Mouse (Mus musculus) right cerebral cortex, postnatal 4 days (tissue): ENCODE data around the gene Il10rb.

ENCODE experiments used
- DNase-seq: peaks from one replicate; pipeline ENCODE4 v3.0.0-alpha.2; 2022

The Il10rb gene

DNA sequence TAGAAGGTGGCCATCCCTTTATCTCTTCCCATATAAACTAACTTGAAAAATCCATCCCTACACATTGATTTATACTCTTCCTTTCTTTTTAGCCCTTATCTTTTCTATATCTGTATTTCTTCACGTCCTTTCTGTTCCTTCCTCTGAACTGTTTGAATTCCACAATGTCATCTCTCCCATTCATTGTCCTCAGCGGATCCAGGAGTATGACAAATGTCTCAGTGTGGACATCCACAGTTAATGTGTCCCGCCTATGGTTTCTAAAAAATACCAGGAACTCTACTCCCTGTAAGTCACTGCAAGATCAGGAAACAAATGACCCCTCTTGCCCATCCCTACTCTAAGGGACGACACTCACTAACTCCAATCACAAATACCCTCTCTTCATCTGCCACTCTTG lies 21.7 kb upstream of the Il10rb start:
- DNase-seq = no peak

DNA sequence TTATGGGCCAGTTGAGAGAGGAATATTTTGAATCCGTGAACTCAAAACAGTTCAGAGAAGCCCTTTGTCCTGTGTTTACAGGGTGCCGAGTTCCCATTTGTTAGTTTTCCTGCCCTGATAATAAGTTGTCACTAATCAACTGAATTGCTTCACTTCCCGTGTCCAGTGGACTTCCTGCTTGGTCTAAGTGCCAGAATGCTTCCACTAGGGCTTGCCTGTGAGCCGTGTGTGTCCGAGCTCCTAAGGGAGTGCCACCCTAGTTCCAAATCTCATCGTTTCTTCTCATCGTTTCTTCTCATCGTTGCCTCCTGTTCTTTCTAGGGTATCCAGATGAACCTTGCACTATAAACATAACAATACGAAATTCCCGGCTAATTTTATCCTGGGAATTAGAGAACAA lies 20.3 kb upstream of the Il10rb start:
- DNase-seq = no peak

GRCm38 (mm10) chr16:91386419-91387120 lies 19.4 kb upstream of the Il10rb start:
- DNase-seq = no peak

- no peak for DNase-seq
Measured at GRCm38 (mm10) chr16:91387121-91387486, 18.9 kb upstream of the Il10rb start.

GRCm38 (mm10) chr16:91390100-91390499 lies 15.9 kb upstream of the Il10rb start:
- no peak for DNase-seq

GRCm38 (mm10) chr16:91391421-91391820 lies 14.5 kb upstream of the Il10rb start, which contains the start of gene Gm21970:
Gene Gm21970, plus strand, starts transcription at chr16:91391721.
- DNase-seq = no peak

GRCm38 (mm10) chr16:91394826-91395410 lies 11.0 kb upstream of the Il10rb start:
- DNase-seq = no peak

DNA sequence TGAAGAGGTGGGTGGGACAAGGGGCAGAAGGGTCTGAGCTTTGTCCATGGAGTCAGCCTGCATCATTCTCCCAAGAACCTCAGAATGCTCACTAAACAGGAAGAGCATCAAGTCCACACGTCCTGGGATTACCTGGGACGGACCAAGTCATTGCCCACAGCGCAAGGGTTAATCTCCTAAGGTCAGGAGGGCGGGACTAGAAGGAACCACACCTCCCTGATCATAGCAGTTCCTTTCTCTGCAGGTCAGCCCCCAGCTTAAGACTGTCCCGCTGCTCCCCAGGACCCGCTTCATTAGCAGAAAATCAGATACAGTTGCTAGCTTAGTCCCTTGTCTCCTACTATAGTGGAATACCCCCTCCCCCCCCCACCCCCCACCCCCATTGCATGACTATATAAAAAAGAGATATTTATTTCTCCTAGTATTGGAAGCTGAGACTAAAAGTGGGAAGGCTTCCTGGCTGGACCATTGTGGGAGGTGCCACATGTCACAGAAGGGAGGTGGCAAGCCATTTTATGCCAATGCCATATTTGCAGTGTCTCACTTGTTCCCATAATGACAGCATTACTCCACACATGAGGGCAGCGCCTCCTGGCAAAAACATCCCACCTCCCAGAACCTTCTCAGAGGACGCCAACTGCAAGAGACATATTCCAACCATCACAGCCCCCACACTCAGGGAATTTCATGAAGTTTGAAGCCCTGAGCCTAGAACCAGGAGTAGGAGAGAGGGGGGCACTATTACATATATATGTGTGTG lies 10.2 kb upstream of the Il10rb start:
- no peak for DNase-seq

DNA sequence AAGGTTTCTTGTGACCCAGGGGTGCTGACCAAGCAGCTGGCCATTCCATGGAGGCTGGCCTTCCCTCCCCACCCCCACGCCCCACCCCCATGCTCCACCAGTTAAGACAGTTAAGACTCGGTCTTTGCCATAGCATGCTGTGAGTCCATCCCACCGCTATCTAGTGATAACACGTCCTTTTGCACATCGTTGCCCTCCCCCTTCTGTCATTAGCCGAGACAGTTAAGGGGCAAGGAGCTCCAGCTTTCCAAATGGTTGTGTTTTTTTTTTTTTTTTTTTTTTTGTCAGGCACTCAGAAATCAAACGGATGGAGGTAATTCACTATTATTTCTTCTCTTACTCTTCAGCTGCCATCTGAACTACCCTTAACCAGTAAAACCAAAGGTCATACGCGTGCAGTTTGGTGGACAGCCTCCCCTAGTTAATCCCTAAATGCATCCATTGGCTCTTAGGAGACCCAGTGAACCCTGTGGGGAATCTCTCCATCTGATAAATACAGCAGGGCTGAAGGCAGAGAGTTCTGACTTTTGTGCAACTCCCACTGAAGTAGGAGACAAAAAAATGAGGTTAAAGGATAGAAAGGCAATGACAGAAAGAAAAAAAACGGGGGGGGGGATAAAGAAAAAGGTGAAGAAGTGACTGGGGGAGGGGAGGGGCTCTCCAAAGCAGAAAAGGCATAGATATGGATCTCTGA lies 9.0 kb upstream of the Il10rb start:
- DNase-seq = no peak

DNA sequence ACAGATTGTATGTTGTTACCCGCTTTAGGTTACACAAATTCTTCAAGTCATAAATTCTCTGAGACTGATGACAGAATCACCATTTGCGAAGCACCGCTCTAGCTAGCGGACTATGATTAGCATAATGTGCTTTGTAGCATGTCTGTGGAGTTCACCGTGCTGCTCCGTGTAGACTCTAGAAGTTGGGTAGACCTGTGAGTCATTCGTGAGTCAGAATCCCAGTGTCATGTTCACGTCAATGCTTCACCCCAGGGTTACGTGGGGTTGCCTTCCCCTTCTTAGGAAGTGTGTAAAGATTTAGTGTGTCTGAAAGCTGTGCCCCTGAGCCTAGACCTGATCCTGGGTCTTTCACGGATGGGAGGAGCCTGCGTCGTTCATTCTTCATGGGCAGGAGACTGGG lies 7.9 kb upstream of the Il10rb start:
- no peak for DNase-seq

- DNase-seq = no peak
Measured at GRCm38 (mm10) chr16:91398944-91399343, 7.0 kb upstream of the Il10rb start.

DNA sequence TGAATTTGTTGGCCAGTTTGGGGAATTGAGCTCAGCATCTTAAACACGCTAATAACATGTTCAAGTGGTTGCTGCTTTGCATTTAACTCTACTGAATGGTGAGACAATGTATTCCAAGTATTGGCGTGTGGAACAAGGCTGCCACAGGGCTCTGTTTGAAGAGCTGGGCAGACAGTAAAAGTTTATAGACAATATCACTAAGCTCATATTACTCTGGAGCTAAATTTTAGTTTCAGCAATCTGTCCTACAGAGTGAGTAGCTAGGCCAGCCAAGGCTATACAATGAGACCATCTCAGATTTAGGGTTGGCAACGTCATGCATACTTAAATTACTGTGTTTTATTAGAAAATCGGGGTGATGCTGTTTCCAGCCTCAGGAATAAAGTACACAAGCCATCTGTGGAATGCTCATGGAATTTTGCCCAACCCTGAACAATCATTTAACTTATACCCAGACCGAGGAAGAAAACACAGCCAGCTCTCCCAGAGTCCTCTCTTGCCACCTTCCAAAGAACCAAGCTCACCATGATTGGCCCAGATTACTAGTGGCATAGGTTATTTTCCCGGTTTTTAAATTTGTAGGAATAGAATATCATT lies 4.3 kb upstream of the Il10rb start:
- no peak for DNase-seq

DNA sequence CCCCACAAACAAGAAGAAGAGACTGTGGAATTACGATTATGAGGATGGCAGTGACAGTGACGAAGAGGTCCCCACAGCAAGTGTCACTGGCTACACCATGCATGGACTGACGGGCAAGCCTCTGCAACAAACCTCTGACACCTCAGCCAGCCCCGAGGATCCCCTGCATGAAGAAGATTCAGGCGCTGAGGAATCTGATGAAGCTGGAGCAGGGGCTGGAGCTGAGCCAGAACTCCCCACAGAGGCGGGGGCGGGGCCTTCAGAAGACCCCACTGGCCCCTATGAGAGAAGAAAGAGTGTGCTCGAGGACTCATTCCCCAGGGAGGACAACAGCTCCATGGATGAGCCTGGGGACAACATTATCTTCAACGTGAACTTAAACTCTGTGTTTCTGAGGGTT lies 2.2 kb upstream of the Il10rb start:
- DNase-seq = no peak

- no peak for DNase-seq
Measured at GRCm38 (mm10) chr16:91404187-91404586, 1.8 kb upstream of the Il10rb start.

DNA sequence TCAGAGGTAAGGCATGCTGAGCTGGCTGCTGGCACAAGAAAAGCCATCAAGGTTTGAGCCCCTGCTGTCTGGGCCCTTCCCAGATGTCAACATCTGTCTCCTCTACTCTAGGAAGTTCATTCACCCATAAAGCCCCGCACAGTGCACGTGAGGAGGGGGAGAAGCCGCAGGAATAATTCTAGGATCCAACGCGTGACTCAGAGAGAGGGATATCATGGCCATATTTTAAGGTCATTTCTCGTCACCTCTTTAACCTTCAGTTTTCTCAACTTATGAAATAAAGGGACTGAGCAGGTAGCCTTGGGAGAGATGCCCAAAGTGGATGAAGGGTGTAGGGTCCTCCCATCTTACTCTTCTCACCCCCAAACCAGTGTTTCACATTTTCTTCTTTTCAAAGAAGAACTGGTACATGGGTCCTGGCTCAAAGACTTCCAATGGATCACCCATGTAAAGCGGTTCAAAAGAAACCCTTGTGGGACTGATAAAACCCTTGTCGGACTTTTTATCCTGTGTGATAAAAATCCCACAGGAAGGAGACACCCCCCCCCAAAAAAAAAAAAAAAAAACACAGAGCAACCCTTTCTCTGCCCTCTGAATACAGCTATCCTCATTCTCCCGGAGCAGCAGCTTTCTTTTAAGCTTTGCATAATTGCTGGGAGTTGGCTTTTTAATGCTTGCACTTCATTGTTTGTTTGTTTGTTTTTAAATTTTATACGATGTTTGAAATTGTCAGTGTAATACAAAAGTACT lies 961 bp upstream of the Il10rb start:
- no peak for DNase-seq

- peak; percentile 25 for DNase-seq
Measured at GRCm38 (mm10) chr16:91406585-91407220, 739 bp downstream of the Il10rb start.

DNA sequence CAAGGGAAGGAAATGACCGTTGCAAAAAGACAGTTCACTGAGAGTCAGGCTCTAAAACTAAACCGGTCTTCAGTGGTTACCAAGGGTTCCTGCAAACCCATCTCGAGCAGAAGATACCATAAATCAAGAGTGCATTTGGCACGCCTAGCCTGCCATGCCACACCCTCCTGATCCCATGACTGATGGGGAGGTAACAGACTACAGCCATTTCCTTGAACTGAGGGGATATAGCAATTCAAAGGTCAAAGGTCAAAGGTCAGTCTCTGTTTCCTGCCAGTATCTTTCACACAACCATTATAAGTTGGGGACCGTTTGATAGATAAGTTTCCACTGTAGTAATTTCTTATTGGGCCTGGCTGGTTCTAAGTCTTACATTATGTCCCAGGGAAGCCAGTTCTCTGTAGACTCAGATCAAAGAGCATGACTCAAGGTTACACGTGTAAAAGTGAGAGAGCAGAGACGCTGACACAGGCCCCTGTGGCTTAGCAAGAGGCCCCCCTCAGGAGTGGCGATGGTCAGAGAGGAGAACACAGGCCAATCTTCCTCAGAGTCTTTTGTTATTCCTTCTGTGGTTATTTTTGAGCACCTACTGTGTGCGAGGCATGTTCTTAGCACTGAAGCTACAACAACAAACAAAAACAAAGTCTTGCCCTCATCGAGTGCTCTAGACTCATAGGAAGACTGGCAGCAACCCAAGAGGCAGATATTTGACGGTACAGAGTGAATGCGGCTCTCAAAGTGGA lies 7.3 kb downstream of the Il10rb start:
- no peak for DNase-seq

DNA sequence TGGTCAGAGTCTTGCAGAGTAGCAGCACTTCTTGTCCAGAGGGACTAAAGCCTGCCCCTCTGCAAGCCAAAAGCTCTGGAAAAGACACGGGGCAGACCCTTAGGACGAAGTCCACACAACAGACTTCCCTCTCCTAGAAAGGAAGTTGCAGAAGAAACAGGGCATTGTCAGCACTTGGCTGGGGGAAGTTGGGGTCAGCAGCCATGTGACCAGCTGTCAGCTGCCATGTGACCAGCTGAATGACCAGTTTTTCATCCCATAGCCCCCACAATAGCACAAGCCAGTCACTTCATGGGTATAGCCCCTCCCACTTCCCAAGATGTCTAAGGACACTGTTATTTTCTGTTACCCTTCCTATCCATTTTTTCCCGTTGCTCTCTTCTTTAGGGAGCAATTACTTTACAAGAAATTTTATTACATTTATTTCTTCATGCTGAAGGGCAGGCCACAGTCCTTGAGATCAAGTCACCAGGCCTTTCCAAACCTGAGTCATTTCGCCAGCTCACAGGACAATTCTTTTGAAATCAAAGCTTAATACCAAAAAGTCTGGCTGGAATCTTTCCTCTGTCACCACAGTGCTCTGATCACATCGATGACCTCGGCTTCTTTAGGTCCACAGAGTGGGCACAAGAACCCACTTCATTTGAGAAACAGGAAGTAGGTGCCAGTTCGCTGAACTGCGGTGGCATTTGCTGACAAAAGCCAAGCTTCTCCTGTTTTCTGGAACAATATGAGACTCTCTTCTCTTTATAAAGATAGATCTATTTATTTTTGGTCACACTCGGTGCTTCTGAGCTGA lies 9.6 kb downstream of the Il10rb start:
- no peak for DNase-seq

DNA sequence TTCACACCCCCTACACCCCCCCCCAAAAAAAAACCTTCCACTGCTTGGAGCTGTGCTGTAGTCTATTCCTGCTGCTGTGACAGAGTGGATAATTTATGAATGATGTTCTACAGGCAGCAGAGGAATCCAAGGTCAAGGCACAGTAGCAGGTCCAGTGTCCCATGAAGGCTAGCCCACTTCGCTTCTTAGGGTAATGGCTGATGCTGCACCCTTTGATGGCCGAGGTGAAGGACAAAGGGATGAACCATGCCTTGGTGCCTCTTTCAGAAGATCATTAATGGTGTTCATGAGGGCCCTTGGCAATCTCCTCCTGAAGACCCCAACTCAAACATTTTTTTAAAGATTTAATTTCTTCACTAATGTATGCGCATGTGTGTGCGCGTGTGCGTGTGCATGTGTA lies 10.4 kb downstream of the Il10rb start:
- no peak for DNase-seq

DNA sequence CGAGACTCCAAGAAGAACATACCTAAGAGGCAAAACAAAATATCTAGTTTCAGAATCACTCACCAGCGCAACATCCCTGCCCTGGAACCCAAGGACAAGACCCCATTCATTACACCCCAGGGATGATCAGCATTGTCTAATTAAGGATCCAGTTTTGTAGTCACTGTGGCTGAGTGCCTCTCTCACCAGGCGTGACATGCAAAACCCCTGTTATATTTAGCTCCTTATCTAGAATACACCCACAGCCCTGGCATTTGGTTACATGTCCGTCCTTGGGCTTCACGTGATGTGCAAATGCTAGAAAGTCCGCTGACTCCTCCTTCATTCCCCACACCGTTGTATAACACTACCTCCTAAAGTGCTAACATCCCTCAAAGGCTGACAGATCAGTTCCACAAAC lies 11.0 kb downstream of the Il10rb start:
- DNase-seq = no peak
